Mouse (Mus musculus): ENCODE measurements around the gene Sh3bgrl2. TPM values are rescaled to one million over a fixed set of nuclear protein-coding genes. Genes with fewer than 3 reads are reported as not detected.

Gene Sh3bgrl2
- polyA plus RNA-seq, 1 experiment: 8.6 TPM

- TF ChIP-seq CTCF (IDR thresholded peaks at IDR 0.05; ENCODE audit: borderline replicate concordance, extremely low read depth, insufficient read depth, insufficient read length) (no peak), POLR2A (IDR thresholded peaks at IDR 0.05; ENCODE audit: borderline replicate concordance, extremely low read depth, insufficient read depth, insufficient read length, poor library complexity, severe bottlenecking) (no peak)
- DNase-seq (ENCODE audit: low read depth): no peak
Observed at GRCm38 (mm10) chr9:83540975-83541374, 7.2 kb upstream of the Sh3bgrl2 start.

- DNase-seq (ENCODE audit: low read depth): no peak
- TF ChIP-seq CTCF (IDR thresholded peaks at IDR 0.05; ENCODE audit: borderline replicate concordance, extremely low read depth, insufficient read depth, insufficient read length): no peak
- no peak for TF ChIP-seq POLR2A (IDR thresholded peaks at IDR 0.05; ENCODE audit: borderline replicate concordance, extremely low read depth, insufficient read depth, insufficient read length, poor library complexity, severe bottlenecking)
Observed at GRCm38 (mm10) chr9:83545240-83545639, 2.9 kb upstream of the Sh3bgrl2 start.

GRCm38 (mm10) chr9:83546316-83546715 is 1.8 kb upstream of the Sh3bgrl2 start:
- DNase-seq (ENCODE audit: low read depth): no peak
- no peak for TF ChIP-seq CTCF (IDR thresholded peaks at IDR 0.05; ENCODE audit: borderline replicate concordance, extremely low read depth, insufficient read depth, insufficient read length)

GRCm38 (mm10) chr9:83547229-83547628 is 898 bp upstream of the Sh3bgrl2 start:
- DNase-seq (ENCODE audit: low read depth): peak; percentile 63

GRCm38 (mm10) chr9:83549866-83550265 is 1.7 kb downstream of the Sh3bgrl2 start:
- TF ChIP-seq CTCF (IDR thresholded peaks at IDR 0.05; ENCODE audit: borderline replicate concordance, extremely low read depth, insufficient read depth, insufficient read length) (no peak), POLR2A (IDR thresholded peaks at IDR 0.05; ENCODE audit: borderline replicate concordance, extremely low read depth, insufficient read depth, insufficient read length, poor library complexity, severe bottlenecking) (no peak)

More at GRCm38 (mm10) chr9:83547229-83547628, 898 bp upstream of the Sh3bgrl2 start:
- TF ChIP-seq CTCF (IDR thresholded peaks at IDR 0.05; ENCODE audit: borderline replicate concordance, extremely low read depth, insufficient read depth, insufficient read length) (no peak), POLR2A (IDR thresholded peaks at IDR 0.05; ENCODE audit: borderline replicate concordance, extremely low read depth, insufficient read depth, insufficient read length, poor library complexity, severe bottlenecking) (no peak)

GRCm38 (mm10) chr9:83551116-83551515 is 3.0 kb downstream of the Sh3bgrl2 start:
- TF ChIP-seq CTCF (IDR thresholded peaks at IDR 0.05; ENCODE audit: borderline replicate concordance, extremely low read depth, insufficient read depth, insufficient read length): no peak
- no peak for TF ChIP-seq POLR2A (IDR thresholded peaks at IDR 0.05; ENCODE audit: borderline replicate concordance, extremely low read depth, insufficient read depth, insufficient read length, poor library complexity, severe bottlenecking)
- no peak for DNase-seq (ENCODE audit: low read depth)

More at GRCm38 (mm10) chr9:83549866-83550265, 1.7 kb downstream of the Sh3bgrl2 start:
- no peak for DNase-seq (ENCODE audit: low read depth)

- TF ChIP-seq POLR2A (IDR thresholded peaks at IDR 0.05; ENCODE audit: borderline replicate concordance, extremely low read depth, insufficient read depth, insufficient read length, poor library complexity, severe bottlenecking): no peak
- no peak for TF ChIP-seq CTCF (IDR thresholded peaks at IDR 0.05; ENCODE audit: borderline replicate concordance, extremely low read depth, insufficient read depth, insufficient read length)
- no peak for DNase-seq (ENCODE audit: low read depth)
Observed at GRCm38 (mm10) chr9:83551632-83552031, 3.5 kb downstream of the Sh3bgrl2 start.

- TF ChIP-seq CTCF (IDR thresholded peaks at IDR 0.05; ENCODE audit: borderline replicate concordance, extremely low read depth, insufficient read depth, insufficient read length): no peak
- no peak for TF ChIP-seq POLR2A (IDR thresholded peaks at IDR 0.05; ENCODE audit: borderline replicate concordance, extremely low read depth, insufficient read depth, insufficient read length, poor library complexity, severe bottlenecking)
- no peak for DNase-seq (ENCODE audit: low read depth)
Observed at GRCm38 (mm10) chr9:83555580-83555979, 7.5 kb downstream of the Sh3bgrl2 start.

GRCm38 (mm10) chr9:83556236-83556635 is 8.1 kb downstream of the Sh3bgrl2 start:
- no peak for TF ChIP-seq CTCF (IDR thresholded peaks at IDR 0.05; ENCODE audit: borderline replicate concordance, extremely low read depth, insufficient read depth, insufficient read length)
- TF ChIP-seq POLR2A (IDR thresholded peaks at IDR 0.05; ENCODE audit: borderline replicate concordance, extremely low read depth, insufficient read depth, insufficient read length, poor library complexity, severe bottlenecking): no peak
- DNase-seq (ENCODE audit: low read depth): peak; percentile 51

- peak; percentile 69 for DNase-seq (ENCODE audit: low read depth)
- TF ChIP-seq POLR2A (IDR thresholded peaks at IDR 0.05; ENCODE audit: borderline replicate concordance, extremely low read depth, insufficient read depth, insufficient read length, poor library complexity, severe bottlenecking) (no peak), CTCF (IDR thresholded peaks at IDR 0.05; ENCODE audit: borderline replicate concordance, extremely low read depth, insufficient read depth, insufficient read length) (no peak)
Observed at GRCm38 (mm10) chr9:83556780-83557771, 8.9 kb downstream of the Sh3bgrl2 start.

- no peak for TF ChIP-seq POLR2A (IDR thresholded peaks at IDR 0.05; ENCODE audit: borderline replicate concordance, extremely low read depth, insufficient read depth, insufficient read length, poor library complexity, severe bottlenecking)
- no peak for TF ChIP-seq CTCF (IDR thresholded peaks at IDR 0.05; ENCODE audit: borderline replicate concordance, extremely low read depth, insufficient read depth, insufficient read length)
- DNase-seq (ENCODE audit: low read depth): no peak
Observed at GRCm38 (mm10) chr9:83560670-83561069, 12.5 kb downstream of the Sh3bgrl2 start.

GRCm38 (mm10) chr9:83562889-83563288 is 14.8 kb downstream of the Sh3bgrl2 start:
- DNase-seq (ENCODE audit: low read depth): no peak
- TF ChIP-seq CTCF (IDR thresholded peaks at IDR 0.05; ENCODE audit: borderline replicate concordance, extremely low read depth, insufficient read depth, insufficient read length) (no peak), POLR2A (IDR thresholded peaks at IDR 0.05; ENCODE audit: borderline replicate concordance, extremely low read depth, insufficient read depth, insufficient read length, poor library complexity, severe bottlenecking) (no peak)
